Mouse (Mus musculus) midbrain, embryonic 10.5 days (tissue): ENCODE results near the gene Clta. TPM values are rescaled to one million over a fixed set of nuclear protein-coding genes. Genes with fewer than 3 reads are reported as not detected.

Source experiments
- DNase-seq: peaks from one replicate; pipeline ENCODE4 v3.0.0-alpha.2; 2017; ENCODE audit warnings: low spot score
- H3K27ac ChIP-seq: fragments of 300-500 bp; sonication (generic); replicated peaks from 2 replicates; pipeline ENCODE4 v1.5.1; 2016; ENCODE audit warnings: mild to moderate bottlenecking
- H3K27me3 ChIP-seq: fragments of 300-500 bp; sonication (generic); 2 replicates; pipeline ENCODE4 v1.6.1; 2016; ENCODE audit warnings: low read depth, mild to moderate bottlenecking; ENCODE audit not compliant: poor library complexity, severe bottlenecking
- H3K36me3 ChIP-seq: fragments of 300-500 bp; sonication (generic); 2 replicates; pipeline ENCODE4 v1.6.1; 2016; ENCODE audit warnings: mild to moderate bottlenecking, moderate library complexity
- H3K4me1 ChIP-seq: fragments of 300-500 bp; sonication (generic); 2 replicates; pipeline ENCODE4 v1.6.1; 2016
- H3K4me3 ChIP-seq: fragments of 300-500 bp; sonication (generic); 2 replicates; pipeline ENCODE4 v1.5.1; 2016; ENCODE audit warnings: mild to moderate bottlenecking, moderate library complexity
- H3K9me3 ChIP-seq: fragments of 300-500 bp; sonication (generic); replicated peaks from 2 replicates; pipeline ENCODE4 v1.6.1; 2016; ENCODE audit warnings: mild to moderate bottlenecking
- WGBS: fragments of 180-500 bp; shearing (Covaris S2); methylation state at CpG from one replicate; pipeline ENCODE4 v1.1.7; 2016; 5-methylcytosine and 5-hydroxymethylcytosine counted together
- polyA plus RNA-seq: library from polyadenylated mRNA; unstranded; fragments of >200 nt; fragmentation: Nextera tagmentation; extraction: Ambion mirVana; gene quantifications from 2 replicates; pipeline ENCODE4 v1.2.1, GENCODE M21; 2016

Clta gene
- polyA plus RNA-seq, 1 experiment from 2014 or later: 190 TPM

- H3K27me3 ChIP-seq: peaks cover 88% of the 10 kb centered on the region
- DNase-seq: no peak
- peak overlapping the region; percentile 59 for H3K27ac ChIP-seq
- H3K4me1 ChIP-seq: peaks cover 56% of the 10 kb centered on the region
- H3K36me3 ChIP-seq: no peaks in the 10 kb centered on the region
- no peaks in the 10 kb centered on the region for H3K9me3 ChIP-seq
- WGBS: 66% methylated on average over 9 of the region's 9 CpGs
- peak overlapping the region; percentile 34; the same call in 1 of the 2 replicates for H3K4me3 ChIP-seq
Observed at GRCm38 (mm10) chr4:43971541-43972136, 32.6 kb upstream of the Clta start.

- Histone ChIP-seq H3K9me3 (no peaks in the 10 kb centered on the region), H3K4me3 (peak overlapping the region; percentile 34), H3K4me1 (peaks cover 56% of the 10 kb centered on the region), H3K27me3 (peaks cover 88% of the 10 kb centered on the region), H3K36me3 (no peaks in the 10 kb centered on the region), H3K27ac (peak overlapping the region; percentile 59)
- WGBS: 1% methylated on average over 8 of the region's 8 CpGs
- DNase-seq: peak; percentile 76
Observed at GRCm38 (mm10) chr4:43972137-43972591, 32.1 kb upstream of the Clta start.

DNA sequence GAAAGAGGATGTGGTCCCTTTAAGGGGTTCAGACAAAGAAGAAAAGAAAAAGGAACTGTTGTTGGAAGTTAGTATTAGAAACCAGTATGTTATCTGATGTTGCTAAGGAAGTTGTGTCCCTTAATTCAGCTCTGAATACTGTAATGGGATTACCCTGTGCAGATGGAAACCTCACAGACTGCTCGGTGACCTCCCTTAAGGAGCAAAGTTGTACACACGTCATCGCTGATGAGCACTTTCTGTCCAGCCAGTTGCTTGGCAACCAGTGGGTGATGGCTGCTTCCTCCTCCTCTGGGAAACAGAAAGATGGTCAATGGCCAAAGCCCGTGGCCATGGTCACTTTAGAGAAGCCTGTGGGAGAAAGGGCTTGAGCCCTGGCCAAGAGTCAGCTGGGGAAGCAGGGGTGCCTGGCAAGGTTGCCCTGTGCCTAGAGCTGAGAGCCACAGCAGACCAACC is 30.7 kb upstream of the Clta start:
- H3K27ac ChIP-seq: no peak overlapping the region
- DNase-seq: no peak
- H3K36me3 ChIP-seq: no peaks in the 10 kb centered on the region
- WGBS: 54% methylated on average over 4 of the region's 4 CpGs
- H3K9me3 ChIP-seq: no peaks in the 10 kb centered on the region
- H3K4me1 ChIP-seq: peaks cover 59% of the 10 kb centered on the region
- H3K27me3 ChIP-seq: peaks cover 88% of the 10 kb centered on the region
- no peak overlapping the region for H3K4me3 ChIP-seq

DNA sequence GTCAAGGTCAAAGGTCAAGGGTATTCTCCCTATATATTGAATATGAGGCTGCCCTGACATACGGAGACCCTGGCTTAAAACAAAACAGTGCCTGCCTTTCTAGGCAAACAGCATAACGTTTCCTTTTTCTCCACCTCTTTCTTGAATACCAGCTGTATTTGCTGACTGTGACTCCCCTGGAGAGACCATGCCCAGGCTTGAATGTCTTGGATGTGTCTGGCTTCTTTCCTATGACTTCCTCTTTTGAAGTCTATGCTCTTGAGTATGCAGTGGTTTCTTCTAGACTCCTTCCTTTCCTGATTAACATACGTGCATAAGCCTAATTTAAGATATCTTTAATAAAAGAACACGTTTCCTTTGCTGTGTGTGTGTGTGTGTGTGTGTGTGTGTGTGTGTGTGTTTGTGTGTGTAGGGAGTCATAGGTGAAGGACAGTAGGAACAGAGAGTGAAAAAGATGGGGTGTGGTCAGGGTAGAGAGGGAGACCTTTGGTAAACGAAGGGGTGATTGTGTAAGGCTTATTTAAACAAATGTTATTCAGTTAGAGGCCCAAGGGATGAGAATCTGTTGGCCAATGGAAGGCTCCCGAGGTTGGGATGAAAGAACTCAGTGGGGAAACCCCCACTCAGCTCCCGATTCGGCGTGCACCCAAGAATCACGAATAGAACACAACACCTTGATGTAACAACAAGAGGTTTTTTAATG is 29.2 kb upstream of the Clta start:
- H3K4me1 ChIP-seq: peaks cover 52% of the 10 kb centered on the region
- no peak overlapping the region for H3K27ac ChIP-seq
- no peak overlapping the region for H3K4me3 ChIP-seq
- H3K27me3 ChIP-seq: peaks cover 88% of the 10 kb centered on the region
- DNase-seq: no peak
- H3K36me3 ChIP-seq: no peaks in the 10 kb centered on the region
- H3K9me3 ChIP-seq: no peaks in the 10 kb centered on the region
- WGBS: 80% methylated on average over 10 of the region's 10 CpGs

DNA sequence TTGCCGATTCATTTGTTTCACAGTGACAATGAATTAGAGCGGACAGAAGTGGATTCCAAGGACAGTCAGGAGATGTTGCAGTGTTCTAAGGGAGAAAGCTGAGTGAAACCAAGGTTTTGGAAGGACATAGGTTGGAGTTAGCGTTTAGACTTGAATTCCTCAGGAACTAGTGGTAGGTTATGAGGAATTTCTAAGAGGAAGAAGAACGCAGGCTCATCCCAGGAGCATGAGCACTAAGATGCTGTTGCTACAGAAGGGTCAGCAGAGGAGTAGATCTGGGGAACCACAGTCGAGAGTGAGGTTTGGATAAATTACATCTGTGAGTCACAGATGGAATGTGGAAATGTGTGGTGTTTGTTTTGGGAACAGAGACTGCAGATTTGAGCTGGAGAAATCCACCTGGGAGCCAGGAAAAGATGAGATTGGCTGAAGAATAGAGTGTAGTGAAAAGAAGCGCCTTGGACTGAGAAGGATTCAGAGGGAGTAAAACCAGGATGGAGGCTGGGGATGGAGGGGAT is 28.0 kb upstream of the Clta start:
- H3K27me3 ChIP-seq: peaks cover 90% of the 10 kb centered on the region
- H3K9me3 ChIP-seq: no peaks in the 10 kb centered on the region
- 84% methylated on average over 6 of the region's 6 CpGs for WGBS
- no peak overlapping the region for H3K27ac ChIP-seq
- no peaks in the 10 kb centered on the region for H3K36me3 ChIP-seq
- DNase-seq: no peak
- H3K4me3 ChIP-seq: no peak overlapping the region
- peaks cover 42% of the 10 kb centered on the region for H3K4me1 ChIP-seq

DNA sequence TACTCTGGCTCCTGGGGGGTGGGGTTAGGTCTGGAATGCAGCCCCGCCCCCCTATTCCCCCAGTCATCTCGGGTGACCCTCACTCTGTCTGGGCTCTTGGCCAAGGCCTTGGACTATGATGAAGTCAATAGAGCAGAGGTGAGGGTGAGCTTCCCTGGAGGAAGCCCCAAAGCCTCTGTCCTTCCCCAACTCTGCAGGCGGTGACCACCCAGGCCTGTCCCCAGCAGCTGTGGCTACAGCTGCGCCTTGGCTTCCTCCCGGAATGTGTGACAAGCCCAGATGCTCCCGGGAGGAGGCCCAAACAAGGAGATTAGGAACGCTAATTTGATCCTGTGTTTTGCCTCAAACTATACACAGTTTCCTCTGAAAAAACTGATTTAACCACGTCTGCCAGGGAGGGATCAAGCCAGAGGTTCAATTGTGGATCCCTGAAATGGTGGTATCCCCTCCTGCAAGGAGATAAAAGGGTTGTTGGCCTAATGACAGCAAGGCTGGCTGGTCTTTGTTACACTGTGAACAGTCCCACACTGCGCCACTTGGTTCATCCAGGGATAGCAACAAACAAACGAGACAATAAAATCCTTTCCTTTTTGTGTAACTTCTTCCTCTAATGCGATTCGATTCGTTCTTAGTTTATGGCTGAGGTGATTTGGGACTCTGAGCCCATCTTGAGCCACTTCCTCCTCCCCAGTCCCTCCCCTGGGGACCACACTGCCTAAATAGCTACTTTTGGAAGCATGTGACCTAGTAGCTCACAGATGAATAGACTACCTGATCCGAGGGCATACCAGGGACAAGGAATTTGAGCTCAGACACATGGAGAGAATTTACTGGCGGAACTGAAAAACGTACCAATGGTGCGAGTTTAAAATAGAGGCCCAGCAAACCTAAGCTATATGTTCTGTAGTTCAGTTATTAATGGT is 25.5 kb upstream of the Clta start:
- no peak overlapping the region for H3K4me3 ChIP-seq
- peaks cover 24% of the 10 kb centered on the region for H3K4me1 ChIP-seq
- H3K36me3 ChIP-seq: no peaks in the 10 kb centered on the region
- H3K27ac ChIP-seq: peak overlapping the region; percentile 72
- WGBS: 13% methylated on average over 17 of the region's 17 CpGs
- peaks cover 93% of the 10 kb centered on the region for H3K27me3 ChIP-seq
- H3K9me3 ChIP-seq: no peaks in the 10 kb centered on the region
- DNase-seq: peak; percentile 58

DNA sequence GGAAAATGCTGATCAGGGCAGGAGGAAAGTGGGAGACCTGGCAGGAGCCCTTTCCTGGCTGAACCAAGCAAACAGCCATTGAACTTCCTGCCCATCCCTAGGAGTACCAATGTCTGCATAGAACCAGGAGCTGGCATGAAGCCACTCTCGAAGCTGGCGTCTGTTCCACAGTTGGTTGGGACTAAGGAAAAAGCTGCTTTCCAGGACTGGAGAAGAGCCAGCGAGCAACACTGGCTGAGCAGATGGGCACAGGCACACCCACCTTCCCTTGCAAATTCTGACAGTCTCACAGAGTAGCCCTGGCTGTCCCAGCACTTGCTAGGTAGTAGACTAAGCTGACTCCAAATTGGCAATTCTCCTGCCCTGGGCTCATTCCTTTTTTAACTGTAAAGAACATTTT is 24.5 kb upstream of the Clta start:
- no peak overlapping the region for H3K27ac ChIP-seq
- peaks cover 23% of the 10 kb centered on the region for H3K4me1 ChIP-seq
- no peaks in the 10 kb centered on the region for H3K9me3 ChIP-seq
- WGBS: 83% methylated on average over 3 of the region's 3 CpGs
- no peak overlapping the region for H3K4me3 ChIP-seq
- H3K36me3 ChIP-seq: no peaks in the 10 kb centered on the region
- no peak for DNase-seq
- H3K27me3 ChIP-seq: peaks cover 93% of the 10 kb centered on the region

DNA sequence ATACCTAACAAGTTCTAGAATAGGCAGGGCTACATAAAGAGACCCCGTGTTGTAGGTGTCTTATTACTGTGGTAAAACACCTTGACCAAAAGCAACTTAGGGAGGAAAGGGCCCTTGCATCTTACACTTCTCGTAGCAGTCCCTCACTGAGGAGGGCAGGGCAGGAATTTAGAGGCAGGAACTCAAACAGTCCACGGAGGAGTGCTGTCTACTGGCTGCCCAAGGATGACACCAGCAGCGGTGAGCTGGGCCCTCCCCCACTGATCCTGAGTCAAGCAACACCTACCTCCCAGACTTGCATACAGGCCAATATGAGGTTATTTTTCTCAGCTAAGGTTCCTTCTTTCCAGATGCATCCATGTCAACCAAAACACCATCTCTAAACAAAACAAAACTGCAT is 24.0 kb upstream of the Clta start:
- H3K4me1 ChIP-seq: peaks cover 23% of the 10 kb centered on the region
- H3K4me3 ChIP-seq: no peak overlapping the region
- no peaks in the 10 kb centered on the region for H3K36me3 ChIP-seq
- WGBS: 85% methylated on average over 4 of the region's 4 CpGs
- H3K27ac ChIP-seq: no peak overlapping the region
- H3K27me3 ChIP-seq: peaks cover 92% of the 10 kb centered on the region
- DNase-seq: no peak
- H3K9me3 ChIP-seq: no peaks in the 10 kb centered on the region

DNA sequence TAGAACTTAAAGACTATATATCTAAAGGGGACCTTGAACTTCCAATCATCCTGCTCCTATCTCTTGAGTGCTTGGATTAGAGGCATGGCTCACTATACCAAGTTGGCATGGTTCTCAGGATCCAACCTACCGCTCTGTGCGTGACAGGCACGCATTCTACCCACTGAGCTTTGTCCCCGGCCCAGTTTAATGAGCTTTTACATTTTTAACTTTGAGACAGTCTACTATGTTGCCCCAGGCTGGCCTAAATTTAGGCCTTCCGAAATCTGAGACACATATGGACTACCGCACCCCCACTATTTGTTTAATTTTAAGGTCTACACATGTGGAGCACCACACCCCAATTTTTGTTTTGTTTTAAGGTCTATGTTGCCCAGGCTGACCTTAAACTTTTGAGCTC is 23.4 kb upstream of the Clta start:
- peaks cover 23% of the 10 kb centered on the region for H3K4me1 ChIP-seq
- H3K36me3 ChIP-seq: no peaks in the 10 kb centered on the region
- no peak overlapping the region for H3K27ac ChIP-seq
- no peak for DNase-seq
- no peaks in the 10 kb centered on the region for H3K9me3 ChIP-seq
- WGBS: 93% methylated on average over 6 of the region's 6 CpGs
- H3K27me3 ChIP-seq: peaks cover 95% of the 10 kb centered on the region
- no peak overlapping the region for H3K4me3 ChIP-seq

DNA sequence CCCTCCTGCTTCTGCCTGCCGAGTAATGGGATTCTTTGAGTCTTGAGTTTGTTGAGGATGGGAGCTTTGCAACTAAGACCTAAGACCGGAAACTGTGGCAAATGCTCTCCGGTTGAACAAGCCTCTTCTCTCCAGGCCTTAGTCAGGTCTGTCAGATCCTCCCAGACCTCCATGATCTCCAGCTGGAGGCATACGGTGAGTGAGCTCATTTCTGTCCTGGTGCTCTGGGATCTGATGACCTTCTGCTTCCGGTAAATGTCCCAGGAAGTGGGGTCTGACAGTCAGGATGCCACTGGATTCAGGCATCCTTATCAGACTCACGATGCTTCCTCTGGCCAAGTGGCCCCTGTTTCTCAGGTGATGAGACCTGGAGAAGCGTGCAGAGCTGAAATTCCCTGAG is 23.0 kb upstream of the Clta start:
- Histone ChIP-seq H3K27ac (peak overlapping the region; percentile 30; the same call in 1 of the 2 replicates), H3K9me3 (no peaks in the 10 kb centered on the region), H3K36me3 (no peaks in the 10 kb centered on the region), H3K4me1 (peaks cover 23% of the 10 kb centered on the region), H3K27me3 (peaks cover 91% of the 10 kb centered on the region), H3K4me3 (no peak overlapping the region)
- DNase-seq: no peak
- 86% methylated on average over 7 of the region's 7 CpGs for WGBS

DNA sequence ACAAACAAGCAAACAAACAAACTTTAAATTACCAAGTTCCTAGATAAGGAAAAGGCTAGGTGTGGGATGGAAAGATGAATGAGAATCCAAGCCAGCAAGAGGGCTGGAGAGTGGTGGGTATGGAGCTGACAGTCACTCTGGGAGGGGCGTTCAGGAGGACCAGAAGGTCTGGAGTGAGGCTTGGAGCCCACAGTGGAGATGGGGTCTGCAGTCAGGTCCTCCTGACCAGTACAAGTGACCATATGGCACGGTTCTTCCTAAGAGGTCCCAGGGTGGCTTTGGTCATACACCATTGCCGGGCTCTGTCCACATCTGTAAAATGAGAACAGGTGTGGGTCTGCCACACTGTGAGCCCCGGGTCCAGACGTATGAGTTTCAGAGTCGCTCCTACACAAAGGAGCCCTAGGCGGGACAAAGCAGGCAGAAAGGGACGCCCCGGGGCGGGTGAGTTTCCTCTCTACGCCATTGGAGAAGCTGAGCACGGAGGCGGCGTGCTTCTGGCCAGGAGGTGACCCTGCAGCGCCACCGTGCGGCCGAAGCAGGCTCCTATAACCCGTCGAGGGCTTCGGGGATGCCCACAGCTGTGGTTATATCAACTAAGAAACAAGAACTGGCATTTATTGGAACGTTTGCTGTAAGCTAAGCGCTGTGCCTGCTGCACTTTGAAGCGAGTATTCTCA is 22.1 kb upstream of the Clta start:
- Histone ChIP-seq H3K27me3 (peaks cover 87% of the 10 kb centered on the region), H3K9me3 (no peaks in the 10 kb centered on the region), H3K4me1 (peaks cover 23% of the 10 kb centered on the region), H3K36me3 (no peaks in the 10 kb centered on the region), H3K4me3 (peak overlapping the region; percentile 48), H3K27ac (peak overlapping the region; percentile 84)
- 4% methylated on average over 24 of the region's 24 CpGs for WGBS
- DNase-seq: peak; percentile 93

GRCm38 (mm10) chr4:43983181-43983580 is 21.1 kb upstream of the Clta start, which contains the start of gene Ccin:
TSS of gene Ccin (plus strand) at chr4:43983483.
- peaks cover 78% of the 10 kb centered on the region for H3K27me3 ChIP-seq
- no peak for DNase-seq
- WGBS: 86% methylated on average over 11 of the region's 11 CpGs

More at GRCm38 (mm10) chr4:43983181-43983580, 21.1 kb upstream of the Clta start, which contains the start of gene Ccin:
- Histone ChIP-seq H3K4me1 (peaks cover 17% of the 10 kb centered on the region), H3K27ac (peak within 1 kb of the TSS; percentile 84), H3K36me3 (no peaks in the 10 kb centered on the region), H3K4me3 (peak within 1 kb of the TSS; percentile 48), H3K9me3 (no peaks in the 10 kb centered on the region)
